Mouse (Mus musculus): ENCODE results near the gene Zcchc8.

DNA sequence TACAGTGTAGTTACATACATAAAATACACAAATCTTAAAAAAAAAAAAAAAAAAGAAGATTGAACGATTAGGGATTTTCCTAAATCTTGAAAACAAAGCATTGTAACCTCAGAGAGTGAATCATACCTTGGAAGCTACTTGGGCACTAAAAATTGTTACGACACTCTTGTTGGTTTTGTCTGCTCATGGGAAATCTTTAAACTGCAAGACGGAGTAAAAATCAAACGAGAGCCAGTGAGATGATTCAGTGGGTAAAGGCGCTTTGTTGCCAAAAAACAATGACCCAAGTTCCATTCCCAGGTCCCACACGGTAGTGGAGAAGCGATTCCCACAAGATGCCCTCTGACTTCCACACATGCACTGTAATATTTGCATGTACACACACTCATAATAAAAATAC is 24.7 kb downstream of the Zcchc8 start:
- TF ChIP-seq CTCF (IDR thresholded peaks at IDR 0.05; ENCODE audit: borderline replicate concordance, insufficient read depth, low read length) (no peak), POLR2A (IDR thresholded peaks at IDR 0.05; ENCODE audit: low read depth, low read length) (no peak)

Measured in embryonic fibroblast, embryonic 13.5 days (primary cell).